Mouse (Mus musculus): ENCODE measurements around the gene Tanc2.

DNA sequence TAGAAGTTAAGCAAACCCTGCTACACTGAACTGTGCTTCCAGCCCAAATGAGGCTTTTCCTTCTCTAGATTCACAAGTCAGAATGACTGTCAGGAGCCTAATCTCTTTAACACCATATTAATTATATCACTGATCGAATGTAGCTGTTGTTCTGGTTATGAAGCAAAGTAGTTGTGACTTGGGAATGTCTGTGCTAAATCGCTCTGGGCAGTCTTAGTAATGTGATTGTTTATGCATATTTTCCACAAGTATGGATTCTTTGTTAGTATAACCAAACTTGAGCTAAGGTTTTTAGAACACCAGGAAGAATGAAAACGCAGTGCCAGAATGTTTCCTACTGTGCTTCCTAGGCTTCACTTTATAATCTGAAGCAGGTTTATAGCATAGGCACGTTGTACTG lies 170.6 kb downstream of the Tanc2 start:
- TF ChIP-seq CTCF (IDR thresholded peaks at IDR 0.05; ENCODE audit: borderline replicate concordance, insufficient read depth, low read depth, low read length) (no peak), POLR2A (IDR thresholded peaks at IDR 0.05; ENCODE audit: borderline replicate concordance, insufficient read depth, low read length) (no peak)
